Mouse (Mus musculus) frontal cortex, adult (tissue): Measurements from ENCODE around the gene Casp9.
A peak's percentile ranks its signal among the peaks of the same experiment; 100 is the strongest.
"Not testable (repeated sequence)": the region's sequence is repeated elsewhere in the genome, so short reads cannot be mapped to it uniquely, and the experiment has no call there.

ENCODE experiments used
- ATAC-seq: cut with Nextera tagmentation; 2 replicates; pipeline ENCODE4 v1.9.2; 2017; ENCODE audit warnings: mild to moderate bottlenecking, moderate library complexity, mixed read lengths; ENCODE audit not compliant: low TSS enrichment

The Casp9 gene

GRCm38 (mm10) chr4:141793282-141794151 is at the start of gene Casp9:
Casp9 (plus strand) TSS chr4:141793612.
- peak; percentile 74 for ATAC-seq

- no peak; the same call in 1 of the 2 replicates for ATAC-seq
These were observed 46.6 kb upstream of the Casp9 start, which contains the start of gene Agmat for GRCm38 (mm10) chr4:141746578-141747346. Agmat (plus strand) TSS chr4:141746672.

GRCm38 (mm10) chr4:141749557-141749956 is 43.9 kb upstream of the Casp9 start:
- no peak for ATAC-seq

GRCm38 (mm10) chr4:141750826-141751225 is 42.6 kb upstream of the Casp9 start:
- no peak for ATAC-seq

- ATAC-seq = no peak
These were observed 41.9 kb upstream of the Casp9 start for GRCm38 (mm10) chr4:141751419-141752075.

- no peak for ATAC-seq
These were observed 41.4 kb upstream of the Casp9 start for GRCm38 (mm10) chr4:141752076-141752421.

- no peak for ATAC-seq
These were observed 38.0 kb upstream of the Casp9 start for GRCm38 (mm10) chr4:141755375-141755930.

- no peak for ATAC-seq
These were observed 36.3 kb upstream of the Casp9 start for GRCm38 (mm10) chr4:141757124-141757523.

- 0 out of 2 replicates have a peak, but pooled peaks have one; percentile 31 for ATAC-seq
These were observed 34.4 kb upstream of the Casp9 start for GRCm38 (mm10) chr4:141758874-141759542.

GRCm38 (mm10) chr4:141760942-141761341 is 32.5 kb upstream of the Casp9 start:
- ATAC-seq = no peak

GRCm38 (mm10) chr4:141762102-141762598 is 31.3 kb upstream of the Casp9 start:
- no peak for ATAC-seq

- ATAC-seq = no peak
These were observed 29.9 kb upstream of the Casp9 start for GRCm38 (mm10) chr4:141763476-141763875.

GRCm38 (mm10) chr4:141765008-141765407 is 28.4 kb upstream of the Casp9 start:
- no peak for ATAC-seq

- ATAC-seq = peak; percentile 47; the same call in 1 of the 2 replicates
These were observed 27.1 kb upstream of the Casp9 start for GRCm38 (mm10) chr4:141766316-141766667.

GRCm38 (mm10) chr4:141766668-141767352 is 26.6 kb upstream of the Casp9 start:
- peak; percentile 41; the same call in 1 of the 2 replicates for ATAC-seq

GRCm38 (mm10) chr4:141767353-141768036 is 25.9 kb upstream of the Casp9 start:
- peak; percentile 46; the same call in 1 of the 2 replicates for ATAC-seq

GRCm38 (mm10) chr4:141769501-141770160 is 23.8 kb upstream of the Casp9 start:
- ATAC-seq = no peak

- no peak for ATAC-seq
These were observed 21.6 kb upstream of the Casp9 start for GRCm38 (mm10) chr4:141771823-141772222.

GRCm38 (mm10) chr4:141773019-141773418 is 20.4 kb upstream of the Casp9 start:
- ATAC-seq = not testable (repeated sequence)
